Mouse (Mus musculus): ENCODE results near the gene Tmsb15l.
"Not testable (repeated sequence)": the region's sequence is repeated elsewhere in the genome, so short reads cannot be mapped to it uniquely, and the experiment has no call there.

Gene Tmsb15l

GRCm38 (mm10) chrX:136976424-136977084, at the start of gene Tmsb15l, which contains the start of gene Tmsb15b1:
TSS of gene Tmsb15l (minus strand) at chrX:136976869.
TSS of gene Tmsb15b1 (minus strand) at chrX:136976874.
- DNase-seq (ENCODE audit: low spot score) = peak; percentile 55

- DNase-seq (ENCODE audit: low spot score) = peak; percentile 45
Observed at GRCm38 (mm10) chrX:137019310-137019709, 42.6 kb upstream of the Tmsb15l start.

- DNase-seq (ENCODE audit: low spot score) = no peak
Observed at GRCm38 (mm10) chrX:137017668-137018067, 41.0 kb upstream of the Tmsb15l start.

GRCm38 (mm10) chrX:137015099-137015709, 38.5 kb upstream of the Tmsb15l start:
- peak; percentile 50 for DNase-seq (ENCODE audit: low spot score)

DNA sequence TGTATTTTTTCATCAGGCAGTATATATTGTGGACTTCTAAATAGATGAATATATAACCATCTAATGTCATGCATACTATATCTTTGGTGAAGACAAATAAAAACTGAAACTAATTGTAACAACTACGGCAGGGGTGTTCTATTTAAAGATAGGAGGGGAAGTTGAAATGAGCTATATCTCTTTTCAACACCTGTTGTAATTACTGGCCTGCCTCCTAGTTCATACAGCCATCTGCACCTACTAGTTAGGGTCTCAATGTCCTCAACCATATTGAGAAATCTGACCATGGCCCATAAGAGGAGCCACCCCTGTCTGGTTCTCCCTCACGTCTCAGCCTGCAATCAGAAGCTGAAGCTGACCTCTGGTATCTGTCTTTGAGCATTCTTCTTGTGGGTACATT, 19.6 kb upstream of the Tmsb15l start:
- no peak for DNase-seq (ENCODE audit: low spot score)

- DNase-seq (ENCODE audit: low spot score) = no peak
Observed at GRCm38 (mm10) chrX:136993641-136994040, 17.0 kb upstream of the Tmsb15l start.

DNA sequence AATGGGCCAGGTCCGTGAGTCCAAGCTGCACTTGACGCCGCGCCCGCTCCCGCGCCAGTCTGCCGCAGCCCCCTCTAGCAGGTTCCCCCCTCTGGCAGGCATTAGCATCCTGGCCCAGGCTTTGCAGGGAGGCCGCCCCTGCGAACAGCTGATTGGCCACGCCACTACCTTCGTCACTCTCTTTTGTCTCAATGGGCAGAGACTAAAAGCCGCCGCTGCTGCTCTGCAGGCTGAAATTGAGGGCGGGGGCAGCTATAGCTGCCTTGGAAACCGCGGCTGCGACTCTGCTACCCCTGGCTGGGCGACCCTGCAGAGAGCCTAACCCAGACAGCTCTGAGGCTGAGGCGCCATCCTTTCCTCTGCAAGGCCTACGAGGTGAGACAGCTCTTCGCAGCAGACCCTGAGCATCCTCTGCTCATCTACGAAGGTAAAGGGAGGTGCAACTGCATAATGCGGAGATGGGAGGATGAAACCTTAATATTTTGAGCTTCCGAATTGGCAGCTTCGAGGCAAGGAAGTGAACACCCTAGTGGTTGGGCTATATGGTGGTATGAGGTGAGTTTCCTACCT, 16.4 kb upstream of the Tmsb15l start, which contains the start of gene Zcchc18:
TSS of gene Zcchc18 (plus strand) at position 178 of the 570 bp plus-strand sequence.
- DNase-seq (ENCODE audit: low spot score) = peak; percentile 50

- no peak for DNase-seq (ENCODE audit: low spot score)
Observed at GRCm38 (mm10) chrX:136992191-136992965, 15.7 kb upstream of the Tmsb15l start.

DNA sequence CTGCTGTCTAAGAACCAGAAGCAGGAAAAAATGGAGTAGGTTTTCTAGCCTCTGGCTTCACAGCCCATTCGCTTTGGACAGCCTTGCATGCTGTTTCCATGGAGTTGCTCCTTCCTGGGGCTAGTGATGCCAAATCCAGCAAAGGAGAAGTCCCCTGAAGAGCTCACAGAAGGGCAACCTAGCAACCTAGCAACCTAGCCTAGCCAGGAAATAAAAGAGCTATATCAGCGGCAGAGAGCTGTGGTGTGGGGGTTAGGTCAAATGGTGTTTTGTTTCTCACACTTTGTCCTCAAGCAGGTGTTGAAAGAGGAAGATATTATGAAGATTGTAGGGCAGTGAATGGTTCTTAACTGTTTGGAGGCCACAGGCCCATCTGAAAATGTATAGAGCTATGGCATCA, 14.6 kb upstream of the Tmsb15l start:
- DNase-seq (ENCODE audit: low spot score) = no peak

- DNase-seq (ENCODE audit: low spot score) = no peak
Observed at GRCm38 (mm10) chrX:136986039-136986438, 9.4 kb upstream of the Tmsb15l start.

DNA sequence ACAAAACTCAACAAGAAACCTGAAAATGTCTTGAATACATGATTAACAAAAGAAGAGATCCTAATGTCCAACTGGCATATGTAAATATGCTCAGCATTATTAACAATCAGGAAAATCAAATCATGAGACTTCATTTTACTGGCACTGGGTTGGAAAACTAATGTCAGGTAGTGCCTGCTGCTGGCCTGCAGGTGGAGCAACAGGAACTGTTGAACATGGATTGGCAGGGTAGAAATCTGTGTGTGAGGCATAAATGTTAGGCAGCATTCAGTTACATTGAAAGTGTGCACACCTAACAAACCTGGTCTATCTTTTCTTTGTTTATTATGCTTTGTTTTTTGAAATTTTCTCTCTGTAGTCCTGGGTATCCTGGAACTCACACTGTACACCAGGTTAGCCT, 1.9 kb upstream of the Tmsb15l start:
- DNase-seq (ENCODE audit: low spot score) = no peak

- DNase-seq (ENCODE audit: low spot score) = not testable (repeated sequence)
Observed at GRCm38 (mm10) chrX:136975397-136975796, 1.3 kb downstream of the Tmsb15l start, which contains the start of gene Tmsb15b2. TSS of gene Tmsb15b2 (minus strand) at chrX:136975497.

DNA sequence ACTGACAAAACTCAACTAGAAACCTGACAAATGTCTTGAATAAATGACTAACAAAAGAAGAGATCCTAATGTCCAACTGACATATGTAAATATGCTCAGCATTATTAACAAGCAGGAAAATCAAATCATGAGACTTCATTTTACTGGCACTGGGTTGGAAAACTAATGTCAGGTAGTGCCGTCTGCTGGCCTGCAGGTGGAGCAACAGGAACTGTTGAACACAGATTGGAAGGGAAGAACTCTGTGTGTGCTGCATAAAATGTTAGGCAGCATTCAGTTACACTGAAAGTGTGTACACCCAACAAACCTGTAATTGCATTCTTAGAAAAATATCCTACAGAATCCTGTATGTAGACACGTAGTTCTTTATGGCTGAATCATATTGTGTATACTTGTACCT, 17.0 kb downstream of the Tmsb15l start:
- DNase-seq (ENCODE audit: low spot score) = no peak

DNA sequence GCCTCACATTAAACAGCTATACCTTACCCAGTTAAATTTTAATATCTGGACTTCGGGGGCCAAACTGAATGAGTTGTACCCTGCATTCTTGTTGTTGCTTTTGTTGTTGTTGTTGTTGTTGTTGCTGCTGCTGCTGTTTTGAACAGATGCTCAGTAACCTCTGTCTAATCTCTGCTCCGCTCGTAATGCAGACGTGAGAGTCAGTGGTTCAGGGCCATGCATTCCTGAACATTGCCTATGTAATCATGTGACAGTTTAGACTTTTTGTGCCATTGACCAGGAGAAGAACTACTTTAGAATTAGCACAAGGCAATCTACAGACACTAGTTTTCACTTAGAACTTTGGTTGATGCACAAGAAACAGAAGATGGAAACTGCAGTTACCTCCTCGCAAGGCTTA, 18.4 kb downstream of the Tmsb15l start:
- DNase-seq (ENCODE audit: low spot score) = not testable (repeated sequence)

- DNase-seq (ENCODE audit: low spot score) = peak; percentile 76
Observed at GRCm38 (mm10) chrX:136957583-136958279, 18.9 kb downstream of the Tmsb15l start.

GRCm38 (mm10) chrX:136937985-136938384, 38.7 kb downstream of the Tmsb15l start:
- no peak for DNase-seq (ENCODE audit: low spot score)

DNA sequence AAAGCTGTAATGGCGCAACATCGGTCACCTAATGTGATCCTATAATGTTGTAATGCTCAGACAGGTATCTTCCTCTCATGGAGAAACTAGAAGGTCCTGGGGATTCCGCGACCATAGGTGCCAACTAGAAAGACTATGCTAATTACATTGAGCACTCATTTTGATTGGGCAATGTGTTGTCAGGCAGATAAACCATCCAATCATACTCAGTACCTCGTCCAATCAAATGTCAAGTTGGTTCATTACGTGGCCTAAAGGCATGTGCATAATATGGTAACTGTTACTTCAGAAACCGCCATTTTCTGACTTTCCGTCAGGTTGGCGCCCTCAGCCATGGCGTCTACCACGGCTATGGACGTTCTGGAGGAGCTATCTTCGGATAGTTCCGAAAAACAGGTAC, 49.6 kb downstream of the Tmsb15l start, which contains the start of gene H2bfm:
TSS of gene H2bfm (plus strand) at position 295 of the 400 bp plus-strand sequence.
- DNase-seq (ENCODE audit: low spot score) = no peak

GRCm38 (mm10) chrX:136925863-136926262, 50.8 kb downstream of the Tmsb15l start:
- no peak for DNase-seq (ENCODE audit: low spot score)
